Mouse (Mus musculus): ENCODE results near the gene Rhox4e. TPM values are rescaled to one million over a fixed set of nuclear protein-coding genes. Genes with fewer than 3 reads are reported as not detected.

Gene Rhox4e
- polyA plus RNA-seq, 1 experiment from 2014 or later = not detected

Other genes with a start within 250 kb of the Rhox4e start
- not detected in 2 replicates for gene Rhox3a2, start 177.4 kb upstream of the Rhox4e start, polyA plus RNA-seq (2015; fragmentation: Nextera tagmentation; extraction: Ambion mirVana)
- gene Rhox4a2, start 166.6 kb upstream of the Rhox4e start, polyA plus RNA-seq (2015; fragmentation: Nextera tagmentation; extraction: Ambion mirVana) = not detected in 2 replicates
- not detected in 2 replicates for gene Rhox2b, start 145.3 kb upstream of the Rhox4e start, polyA plus RNA-seq (2015; fragmentation: Nextera tagmentation; extraction: Ambion mirVana)
- gene Rhox4b, start 124.9 kb upstream of the Rhox4e start, polyA plus RNA-seq (2015; fragmentation: Nextera tagmentation; extraction: Ambion mirVana) = not detected in 2 replicates
- gene Rhox2c, start 103.7 kb upstream of the Rhox4e start, polyA plus RNA-seq (2015; fragmentation: Nextera tagmentation; extraction: Ambion mirVana) = not detected in 2 replicates
- gene Rhox3c, start 98.8 kb upstream of the Rhox4e start, polyA plus RNA-seq (2015; fragmentation: Nextera tagmentation; extraction: Ambion mirVana) = not detected in 2 replicates
- gene Rhox4c, start 77.1 kb upstream of the Rhox4e start, polyA plus RNA-seq (2015; fragmentation: Nextera tagmentation; extraction: Ambion mirVana) = not detected in 2 replicates
- gene Rhox2d, start 64.0 kb upstream of the Rhox4e start, polyA plus RNA-seq (2015; fragmentation: Nextera tagmentation; extraction: Ambion mirVana) = not detected in 2 replicates
- not detected in 2 replicates for gene Rhox4d, start 43.1 kb upstream of the Rhox4e start, polyA plus RNA-seq (2015; fragmentation: Nextera tagmentation; extraction: Ambion mirVana)
- gene Rhox2e, start 27.0 kb upstream of the Rhox4e start, polyA plus RNA-seq (2015; fragmentation: Nextera tagmentation; extraction: Ambion mirVana) = not detected in 2 replicates
- not detected in 2 replicates for gene Rhox3e, start 15.4 kb upstream of the Rhox4e start, polyA plus RNA-seq (2015; fragmentation: Nextera tagmentation; extraction: Ambion mirVana)
- not detected in 2 replicates for gene Rhox2f, start 14.0 kb downstream of the Rhox4e start, polyA plus RNA-seq (2015; fragmentation: Nextera tagmentation; extraction: Ambion mirVana)
- not detected in 2 replicates for gene Rhox3f, start 23.6 kb downstream of the Rhox4e start, polyA plus RNA-seq (2015; fragmentation: Nextera tagmentation; extraction: Ambion mirVana)
- gene Rhox4f, start 50.3 kb downstream of the Rhox4e start, polyA plus RNA-seq (2015; fragmentation: Nextera tagmentation; extraction: Ambion mirVana) = not detected in 2 replicates
- gene Rhox3g, start 71.2 kb downstream of the Rhox4e start, polyA plus RNA-seq (2015; fragmentation: Nextera tagmentation; extraction: Ambion mirVana) = not detected in 2 replicates
- gene Rhox2g, start 86.1 kb downstream of the Rhox4e start, polyA plus RNA-seq (2015; fragmentation: Nextera tagmentation; extraction: Ambion mirVana) = not detected in 2 replicates
- gene Rhox4g, start 93.9 kb downstream of the Rhox4e start, polyA plus RNA-seq (2015; fragmentation: Nextera tagmentation; extraction: Ambion mirVana) = not detected in 2 replicates
- gene Rhox3h, start 111.4 kb downstream of the Rhox4e start, polyA plus RNA-seq (2015; fragmentation: Nextera tagmentation; extraction: Ambion mirVana) = not detected in 2 replicates
- gene Rhox2h, start 115.9 kb downstream of the Rhox4e start, polyA plus RNA-seq (2015; fragmentation: Nextera tagmentation; extraction: Ambion mirVana) = not detected in 2 replicates
- gene Rhox5, start 247.4 kb downstream of the Rhox4e start, polyA plus RNA-seq (2015; fragmentation: Nextera tagmentation; extraction: Ambion mirVana) = 0.51 and 0.85 TPM in 2 replicates

Measured in intestine, postnatal 0 days (tissue).